15 mouse cellular contexts compared by ENCODE assay signal in genomic region chr1:178585366-178586020, GRCm38 (mm10). TPM values are rescaled to one million over a fixed set of nuclear protein-coding genes. Genes with fewer than 3 reads are reported as not detected.
DNase-seq lines count a peak whose midpoint lies in the region; ATAC-seq lines count a peak whose summit lies in the region.
"Had no signal": no experiment of that assay in that cellular context is flagged by ENCODE, and none has a peak within 500 bp of the region (broad histone marks: within the 10 kb centered on the region; RNA-seq: fewer than 3 reads in every experiment).

No protein-coding gene starts in this region.

- H3K4me1 ChIP-seq in kidney, embryonic 15.5 days, result peaks cover 19% of the 10 kb centered on the region
- H3K4me1 ChIP-seq in kidney, embryonic 14.5 days (ENCODE audit: control insufficient read depth, insufficient read depth, low read length), result peaks cover 13% of the 10 kb centered on the region; the same call in 1 of the 2 replicates
- H3K4me1 ChIP-seq in embryonic facial prominence, embryonic 11.5 days (ENCODE audit: control insufficient read depth, insufficient read depth, low read length), result no peaks in the 10 kb centered on the region; the same call in none of the 2 replicates
- H3K4me1 ChIP-seq in limb, embryonic 12.5 days (replicated peaks), result peaks cover 58% of the 10 kb centered on the region
- H3K4me1 ChIP-seq: liver, embryonic 12.5 days had no signal

- no peaks in the 10 kb centered on the region for H3K27me3 ChIP-seq in kidney, embryonic 15.5 days
- no peaks in the 10 kb centered on the region for H3K27me3 ChIP-seq in kidney, embryonic 14.5 days (ENCODE audit: control insufficient read depth, insufficient read depth, low read length)
- no peaks in the 10 kb centered on the region for H3K27me3 ChIP-seq in embryonic facial prominence, embryonic 11.5 days (ENCODE audit: control insufficient read depth, insufficient read depth, low read length)
- no peaks in the 10 kb centered on the region for H3K27me3 ChIP-seq in limb, embryonic 12.5 days
- H3K27me3 ChIP-seq: lung, embryonic 15.5 days had no signal

- H3K27ac ChIP-seq in kidney, embryonic 15.5 days, result 0 out of 2 replicates have a peak overlapping the region, but pooled peaks have one; percentile 3
- H3K27ac ChIP-seq in kidney, embryonic 14.5 days (ENCODE audit: low read depth, low read length), result no peak overlapping the region
- H3K27ac ChIP-seq in embryonic facial prominence, embryonic 11.5 days (replicated peaks; ENCODE audit: low read depth, low read length), result peak overlapping the region; percentile 16; the same call in 1 of the 2 replicates
- H3K27ac ChIP-seq in limb, embryonic 12.5 days, result peak overlapping the region; percentile 68
- H3K27ac ChIP-seq: heart, embryonic 10.5 days; liver, embryonic 12.5 days; lung, embryonic 15.5 days had no signal

- no peak overlapping the region for H3K9ac ChIP-seq in kidney, embryonic 15.5 days
- H3K9ac ChIP-seq in kidney, embryonic 14.5 days (ENCODE audit: low read depth, low read length), result no peak overlapping the region
- no peak overlapping the region for H3K9ac ChIP-seq in embryonic facial prominence, embryonic 11.5 days (replicated peaks; ENCODE audit: low read length)
- no peak overlapping the region for H3K9ac ChIP-seq in limb, embryonic 12.5 days (replicated peaks)
- H3K9ac ChIP-seq: liver, embryonic 12.5 days; lung, embryonic 15.5 days had no signal

- H3K36me3 ChIP-seq in kidney, embryonic 15.5 days, result 0 out of 2 replicates have a peak, but pooled peaks cover 3% of the 10 kb centered on the region
- no peaks in the 10 kb centered on the region for H3K36me3 ChIP-seq in kidney, embryonic 14.5 days (ENCODE audit: control insufficient read depth, insufficient read depth, low read length)
- H3K36me3 ChIP-seq in embryonic facial prominence, embryonic 11.5 days (replicated peaks; ENCODE audit: control insufficient read depth, insufficient read depth, low read depth, low read length), result no peaks in the 10 kb centered on the region
- no peaks in the 10 kb centered on the region for H3K36me3 ChIP-seq in limb, embryonic 12.5 days
- H3K36me3 ChIP-seq: liver, embryonic 12.5 days; lung, embryonic 15.5 days had no signal

- WGBS in kidney, embryonic 15.5 days, result 38% methylated on average over 5 of the region's 5 CpGs
- WGBS in kidney, embryonic 14.5 days, result 38% methylated on average over 5 of the region's 5 CpGs
- WGBS in embryonic facial prominence, embryonic 11.5 days, result 25% methylated on average over 5 of the region's 5 CpGs
- 17% methylated on average over 5 of the region's 5 CpGs for WGBS in limb, embryonic 12.5 days

- intact Hi-C loops in heart, postnatal 25 days (cut with DNase I), result no loop called here

- H3K9me3 ChIP-seq in kidney, embryonic 15.5 days (replicated peaks), result no peaks in the 10 kb centered on the region
- no peaks in the 10 kb centered on the region for H3K9me3 ChIP-seq in kidney, embryonic 14.5 days (ENCODE audit: control insufficient read depth, low read length)
- H3K9me3 ChIP-seq in embryonic facial prominence, embryonic 11.5 days (replicated peaks; ENCODE audit: control insufficient read depth, low read length), result no peaks in the 10 kb centered on the region
- H3K9me3 ChIP-seq in limb, embryonic 12.5 days, result no peaks in the 10 kb centered on the region
- H3K9me3 ChIP-seq: heart, embryonic 10.5 days; liver, embryonic 12.5 days; lung, embryonic 15.5 days had no signal

- ATAC-seq in kidney, embryonic 15.5 days (replicated peaks; ENCODE audit: low FRiP score), result no peak
- ATAC-seq in kidney, embryonic 14.5 days (ENCODE audit: low FRiP score, low TSS enrichment), result no peak
- no peak for ATAC-seq in embryonic facial prominence, embryonic 11.5 days (replicated peaks; ENCODE audit: insufficient number of reproducible peaks, low FRiP score, low TSS enrichment, low read depth)
- no peak for ATAC-seq in limb, embryonic 12.5 days (ENCODE audit: insufficient number of reproducible peaks, insufficient read depth, low FRiP score, low TSS enrichment, low read depth)
- ATAC-seq: intestine, postnatal 0 days; liver, embryonic 12.5 days had no signal

- no peak overlapping the region for H3K4me3 ChIP-seq in kidney, embryonic 15.5 days (replicated peaks)
- H3K4me3 ChIP-seq in kidney, embryonic 14.5 days (ENCODE audit: low read length), result no peak overlapping the region
- no peak overlapping the region for H3K4me3 ChIP-seq in embryonic facial prominence, embryonic 11.5 days (ENCODE audit: low read depth, low read length)
- H3K4me3 ChIP-seq in limb, embryonic 12.5 days (replicated peaks), result no peak overlapping the region
- H3K4me3 ChIP-seq: heart, embryonic 10.5 days; liver, embryonic 12.5 days; lung, embryonic 15.5 days had no signal

- no peak overlapping the region for H3K4me2 ChIP-seq in kidney, embryonic 15.5 days
- H3K4me2 ChIP-seq in kidney, embryonic 14.5 days (replicated peaks; ENCODE audit: low read depth, low read length), result no peak overlapping the region
- H3K4me2 ChIP-seq in embryonic facial prominence, embryonic 11.5 days (ENCODE audit: low read depth, low read length), result no peak overlapping the region
- H3K4me2 ChIP-seq in limb, embryonic 12.5 days, result peak overlapping the region; percentile 7; the same call in 1 of the 2 replicates
- H3K4me2 ChIP-seq: liver, embryonic 12.5 days; lung, embryonic 15.5 days had no signal

- DNase-seq in adipocyte (ENCODE audit: low spot score), result peak; percentile 36
- peak; percentile 71 for DNase-seq in embryonic facial prominence, embryonic 11.5 days (ENCODE audit: low spot score)
- DNase-seq in testis, postnatal 14 days (ENCODE audit: low spot score), result no peak
- DNase-seq in heart, postnatal 25 days (ENCODE audit: low spot score), result no peak
- DNase-seq in heart, adult 11 months, result no peak
- DNase-seq: cerebellum, postnatal 14 days; gastrocnemius, postnatal 14 days; heart, postnatal 4 days had no signal

RNA-seq across cellular contexts. Expression of gene Kif26b, which starts 56.6 kb away (rescaled TPM):
- polyA plus RNA-seq in kidney, embryonic 15.5 days (2015; fragmentation: Nextera tagmentation; extraction: Ambion mirVana), result 13.2 and 13.4 TPM in 2 replicates
- polyA plus RNA-seq in kidney, embryonic 14.5 days (2014; fragmentation: Nextera tagmentation; extraction: Ambion mirVana), result 14.8 and 22.9 TPM in 2 replicates
- polyA plus RNA-seq in embryonic facial prominence, embryonic 11.5 days (2014; fragmentation: Nextera tagmentation; extraction: Ambion mirVana), result 12.3 and 15.5 TPM in 2 replicates
- 32.0 and 33.2 TPM in 2 replicates for polyA plus RNA-seq in limb, embryonic 12.5 days (2016; fragmentation: Nextera tagmentation; extraction: Ambion mirVana)
- total RNA-seq in heart, postnatal 25 days (2021), result 1 to 10 TPM; 4.2 to 4.4 TPM

Comparison
In these comparisons a context has a peak if more than half of its experiments do, and no peak if none do; other contexts are left out.
1. DNase-seq: peak in adipocyte (single experiment) and embryonic facial prominence, embryonic 11.5 days (single experiment); none in testis, postnatal 14 days (single experiment), heart, postnatal 25 days (single experiment) and heart, adult 11 months (single experiment).